Mouse (Mus musculus): Measurements from ENCODE around the gene Tmcc2.

Gene Tmcc2

DNA sequence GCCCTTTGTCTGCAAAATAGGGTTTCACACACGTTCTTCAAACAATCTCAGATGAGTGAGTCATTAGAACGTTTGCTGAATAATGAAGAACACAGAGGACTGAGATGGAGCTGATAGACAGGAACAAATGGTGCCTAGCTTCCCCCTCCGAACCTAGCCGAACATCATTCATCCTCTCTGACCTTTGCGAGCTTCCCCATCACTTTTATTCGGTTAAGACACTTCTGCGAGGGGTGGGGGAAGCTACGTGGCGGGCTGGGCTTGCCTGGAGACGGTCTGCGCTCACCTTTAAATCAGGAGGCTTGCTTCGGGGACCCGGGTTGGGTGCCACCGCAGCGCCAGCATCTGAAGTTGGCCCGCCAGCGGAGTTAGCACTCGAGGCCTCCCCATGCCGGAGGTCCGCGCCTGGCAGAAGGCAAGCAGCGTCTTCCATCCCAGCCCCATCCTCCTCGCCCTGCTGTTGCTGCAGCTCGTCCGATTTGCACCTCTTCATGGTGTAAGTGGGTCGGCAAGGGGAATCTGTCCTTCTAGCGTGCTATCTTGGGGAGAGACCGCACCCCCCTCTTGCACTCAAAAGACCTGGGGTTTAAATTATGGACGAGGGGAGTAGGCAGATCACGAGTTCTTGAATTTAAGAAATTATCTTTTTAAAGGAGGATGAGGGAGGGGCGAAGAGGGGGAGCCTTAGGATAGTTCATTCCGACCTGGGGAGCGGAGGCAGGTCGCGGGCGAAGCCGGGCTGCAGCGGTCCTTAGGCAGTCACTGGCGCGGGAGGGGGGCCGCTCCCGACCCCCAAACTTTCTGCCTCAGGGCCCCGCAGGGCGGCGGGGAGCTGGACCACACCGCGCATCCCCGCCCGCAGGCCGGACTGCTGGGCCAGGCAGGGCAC lies at the start of gene Tmcc2:
Tmcc2 (minus strand) TSS at position 591 of the 889 bp plus-strand sequence.
- DNase-seq, result no peak

DNA sequence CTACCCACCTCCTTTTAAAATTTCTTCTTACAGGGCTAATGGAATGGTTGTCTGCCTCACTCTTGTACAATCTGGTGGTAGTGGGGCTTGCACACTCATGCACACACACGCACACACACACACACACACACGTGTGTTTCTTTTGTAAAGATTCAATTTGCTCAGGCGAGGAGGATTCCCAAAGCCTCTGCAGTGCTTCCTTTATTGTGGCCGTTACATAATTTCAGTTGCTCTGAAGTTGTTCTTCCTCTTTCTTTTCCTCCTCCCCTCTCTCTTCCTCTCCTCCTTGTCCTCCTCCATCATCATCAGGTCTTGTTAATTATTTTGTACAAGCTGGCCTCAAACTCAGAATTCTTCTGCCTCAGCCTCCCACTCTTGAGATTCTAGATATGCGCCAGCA lies 46.3 kb upstream of the Tmcc2 start:
- no peak for DNase-seq

DNA sequence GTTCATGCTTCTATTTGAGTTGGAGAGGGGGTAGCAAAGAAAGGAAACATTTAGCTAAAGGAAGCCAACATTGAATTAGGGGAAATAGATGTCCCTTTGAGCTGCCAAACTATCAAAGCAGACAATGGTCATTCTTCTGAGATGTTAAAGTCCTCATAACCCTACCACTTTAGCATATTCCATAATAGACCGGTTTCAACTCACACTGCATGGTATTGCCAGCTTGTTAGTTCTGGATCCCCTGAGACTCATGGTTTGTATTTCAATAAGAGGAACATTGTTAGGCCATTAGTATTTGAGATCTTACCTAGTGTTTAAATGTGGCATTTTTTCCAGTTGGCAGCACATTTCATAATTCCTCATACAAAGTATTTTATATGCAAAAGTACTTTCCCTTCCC lies 45.9 kb upstream of the Tmcc2 start:
- DNase-seq, result no peak

DNA sequence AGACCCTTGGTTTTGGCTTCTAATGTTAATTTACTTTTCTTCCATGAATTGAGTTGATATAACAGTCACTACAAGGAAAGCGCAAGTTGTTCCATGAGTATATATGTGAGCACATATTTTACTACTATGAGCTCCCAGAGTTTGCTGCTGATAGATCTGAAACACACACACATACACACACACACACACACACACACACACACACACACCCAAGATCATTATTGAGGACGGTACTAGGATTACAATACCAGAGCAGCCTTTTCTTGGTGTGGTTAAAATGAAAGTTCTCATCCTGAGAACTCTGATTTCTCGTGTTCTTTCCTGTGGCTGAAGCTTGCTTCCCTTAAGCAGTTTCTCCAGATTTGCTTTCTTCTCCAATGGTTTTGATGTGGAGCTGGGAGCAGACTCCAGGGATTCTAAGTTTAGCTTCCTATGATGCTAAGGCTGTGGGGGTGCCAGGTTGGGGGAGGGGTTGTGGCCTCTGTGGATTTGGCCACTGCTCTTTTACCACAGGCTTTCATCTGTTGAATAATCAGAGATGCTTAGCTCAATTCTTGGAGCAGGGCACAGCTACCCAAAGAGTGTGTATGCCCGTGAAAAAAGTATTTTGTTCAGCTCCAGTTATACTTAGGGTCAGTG lies 45.4 kb upstream of the Tmcc2 start:
- no peak for DNase-seq

DNA sequence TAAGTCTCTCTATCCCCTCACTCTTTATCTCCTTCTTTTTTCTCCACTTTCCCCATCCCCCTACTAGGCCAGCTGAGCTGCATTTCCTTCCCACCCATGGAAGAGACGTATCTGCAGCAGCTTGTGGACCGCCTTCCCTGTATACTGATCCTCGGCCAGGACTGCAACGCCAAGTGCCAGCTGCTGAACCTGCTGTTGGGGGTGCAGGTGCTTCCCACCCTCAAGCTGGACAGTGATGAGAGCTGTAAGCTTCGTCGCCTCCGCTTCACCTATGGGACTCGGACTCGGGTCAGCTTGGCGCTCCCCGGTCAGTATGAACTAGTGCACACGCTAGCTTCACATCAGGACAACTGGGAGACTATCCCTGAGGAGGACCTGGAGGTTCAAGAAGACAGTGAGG lies 43.0 kb upstream of the Tmcc2 start:
- DNase-seq, result no peak

DNA sequence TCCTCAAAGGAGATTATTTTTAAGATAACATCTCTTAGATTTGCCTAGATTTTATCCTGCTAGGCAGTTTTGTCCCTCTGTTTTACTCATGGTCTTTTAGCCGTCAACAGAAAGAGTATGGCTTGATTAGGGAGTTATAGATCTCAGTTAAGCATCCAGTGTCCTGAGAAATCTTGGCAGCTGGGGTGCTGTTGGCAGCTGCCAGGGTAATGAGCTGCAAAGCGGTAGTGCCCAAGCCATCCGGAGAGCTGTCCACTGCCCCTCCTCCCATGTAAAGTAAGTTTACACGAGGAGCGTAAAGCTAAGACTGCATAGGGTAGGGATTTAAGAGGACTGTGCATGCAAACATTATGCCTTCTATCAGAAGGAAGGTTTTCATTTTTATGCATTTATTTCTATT lies 42.3 kb upstream of the Tmcc2 start:
- DNase-seq, result no peak

DNA sequence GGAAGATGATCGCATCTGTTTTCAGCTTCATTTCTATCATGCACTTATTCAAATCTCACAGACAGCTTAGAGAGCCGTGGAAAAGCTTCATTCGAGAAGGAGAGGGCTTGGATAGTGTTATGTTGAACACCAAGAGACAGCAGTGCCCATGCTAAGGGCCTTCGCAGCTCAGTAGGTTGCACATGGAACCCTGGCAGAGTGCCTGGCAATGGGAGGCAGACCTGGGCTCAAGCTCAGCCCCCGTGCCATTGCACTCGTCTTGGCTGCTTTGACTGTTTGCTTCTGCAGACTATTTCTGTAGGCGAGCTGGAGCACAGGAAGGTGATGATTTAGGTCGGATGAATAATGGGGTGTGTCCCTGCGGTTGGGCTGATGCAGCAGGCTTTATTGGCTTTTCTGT lies 40.6 kb upstream of the Tmcc2 start:
- peak; percentile 21 for DNase-seq

DNA sequence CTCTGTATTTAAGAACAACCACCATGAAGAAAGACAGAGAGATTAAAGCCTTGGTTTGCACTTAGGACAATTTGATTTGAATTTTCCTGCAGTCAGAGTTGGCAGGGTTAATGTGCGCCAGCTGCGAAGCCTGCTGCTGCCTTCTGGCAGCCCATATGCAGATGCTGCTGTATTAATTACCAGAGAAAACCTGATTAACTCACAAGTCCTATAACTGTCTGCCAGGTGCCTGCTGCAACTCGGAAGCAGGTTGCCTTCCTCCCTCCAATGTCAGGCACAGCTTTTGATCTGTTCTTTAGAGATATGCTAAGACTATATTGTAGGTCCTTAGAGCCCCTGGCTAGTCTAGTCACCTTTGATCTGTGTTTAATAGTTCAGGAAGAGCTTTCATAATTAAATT lies 39.7 kb upstream of the Tmcc2 start:
- DNase-seq, result no peak

DNA sequence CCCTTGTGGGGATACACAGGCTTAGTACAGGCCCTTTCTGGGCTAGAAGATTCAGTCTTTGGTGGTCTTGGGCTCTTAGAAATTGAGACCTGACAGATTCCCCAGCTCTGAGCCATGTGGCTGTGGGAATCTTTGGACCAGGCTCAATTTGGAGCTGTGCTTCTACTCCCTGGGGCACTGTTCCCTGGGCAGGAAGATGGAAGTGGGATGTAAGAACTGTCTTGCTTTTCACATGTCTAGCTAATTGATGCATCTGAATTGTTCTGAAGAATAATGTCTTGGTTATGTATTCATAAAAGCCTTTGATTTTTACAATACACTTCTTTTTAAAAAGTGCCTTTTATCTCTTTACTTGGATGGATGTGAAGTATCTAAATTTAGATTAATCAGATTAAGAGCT lies 34.5 kb upstream of the Tmcc2 start:
- DNase-seq, result no peak

DNA sequence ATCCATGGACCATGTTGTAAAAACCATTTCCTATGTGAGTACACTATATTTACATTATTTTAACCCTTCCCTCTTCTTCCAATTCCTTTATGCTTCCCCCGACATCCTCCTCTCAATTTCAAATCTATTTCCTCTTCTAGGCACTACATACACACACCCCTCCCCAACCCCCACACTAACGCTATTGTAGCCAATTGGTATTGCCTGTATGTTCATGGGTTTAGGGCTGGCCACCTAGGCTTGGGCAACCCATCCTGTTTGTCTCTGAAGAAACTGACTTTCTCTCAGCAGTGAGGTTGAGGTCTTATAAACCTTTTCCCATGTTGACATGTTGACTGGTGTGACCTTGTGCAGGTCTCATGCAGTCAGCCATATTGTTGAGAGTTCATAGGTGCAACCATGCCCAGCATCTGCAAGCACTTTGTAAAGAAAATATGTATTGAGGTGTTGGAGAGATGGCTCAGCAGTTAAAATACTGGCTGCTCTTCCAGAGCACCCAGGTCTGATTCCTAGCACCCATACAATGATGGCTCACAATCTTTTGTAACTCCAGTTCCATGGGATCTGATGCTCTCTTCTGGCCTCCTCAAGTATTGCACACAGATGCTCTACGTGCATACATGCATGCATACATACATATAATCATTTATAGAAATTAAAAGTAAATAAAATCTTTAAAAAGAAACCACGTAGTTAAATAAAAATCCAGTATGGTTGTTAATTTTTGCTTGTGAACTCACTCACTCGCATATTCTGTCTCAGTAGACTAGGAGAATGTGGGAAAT lies 32.0 kb upstream of the Tmcc2 start:
- DNase-seq, result no peak

DNA sequence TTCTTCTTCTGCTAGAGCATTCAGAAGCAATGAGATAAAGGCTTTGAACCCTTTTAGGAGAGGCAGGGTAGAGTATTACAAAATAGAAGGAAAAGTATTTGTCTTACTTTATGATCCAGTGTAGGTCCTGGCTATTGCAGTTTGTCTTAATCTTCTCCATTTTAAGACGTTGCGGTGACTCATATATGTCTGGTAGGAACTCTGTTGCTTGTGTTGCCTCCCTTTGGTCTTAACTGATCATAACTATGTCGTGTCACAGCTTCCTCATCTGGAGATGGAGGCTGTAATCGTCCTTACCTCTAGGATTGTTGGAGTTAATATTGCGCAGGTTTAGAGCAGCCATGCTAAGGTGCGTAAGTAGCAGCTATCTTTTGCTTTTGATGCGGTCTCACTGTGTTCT lies 29.6 kb upstream of the Tmcc2 start:
- DNase-seq, result no peak

DNA sequence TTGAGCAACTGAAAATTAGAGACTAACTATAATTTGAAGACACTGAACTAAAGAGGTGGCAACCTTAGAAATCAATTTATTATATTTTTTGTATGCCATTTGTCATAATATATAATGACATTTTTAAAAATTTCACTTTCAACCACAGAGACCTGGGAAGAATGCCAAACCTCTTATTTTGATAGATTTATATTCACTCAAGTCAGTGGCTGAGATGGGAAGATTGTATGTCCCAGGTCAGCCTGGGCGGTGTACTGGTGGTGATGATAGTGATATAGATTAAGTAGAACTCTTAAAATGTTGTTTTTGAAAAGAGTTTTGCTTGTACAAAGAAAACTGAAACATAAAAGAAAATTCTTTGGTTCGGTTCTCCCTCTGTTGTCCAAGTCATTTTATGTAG lies 29.1 kb upstream of the Tmcc2 start:
- DNase-seq, result no peak

DNA sequence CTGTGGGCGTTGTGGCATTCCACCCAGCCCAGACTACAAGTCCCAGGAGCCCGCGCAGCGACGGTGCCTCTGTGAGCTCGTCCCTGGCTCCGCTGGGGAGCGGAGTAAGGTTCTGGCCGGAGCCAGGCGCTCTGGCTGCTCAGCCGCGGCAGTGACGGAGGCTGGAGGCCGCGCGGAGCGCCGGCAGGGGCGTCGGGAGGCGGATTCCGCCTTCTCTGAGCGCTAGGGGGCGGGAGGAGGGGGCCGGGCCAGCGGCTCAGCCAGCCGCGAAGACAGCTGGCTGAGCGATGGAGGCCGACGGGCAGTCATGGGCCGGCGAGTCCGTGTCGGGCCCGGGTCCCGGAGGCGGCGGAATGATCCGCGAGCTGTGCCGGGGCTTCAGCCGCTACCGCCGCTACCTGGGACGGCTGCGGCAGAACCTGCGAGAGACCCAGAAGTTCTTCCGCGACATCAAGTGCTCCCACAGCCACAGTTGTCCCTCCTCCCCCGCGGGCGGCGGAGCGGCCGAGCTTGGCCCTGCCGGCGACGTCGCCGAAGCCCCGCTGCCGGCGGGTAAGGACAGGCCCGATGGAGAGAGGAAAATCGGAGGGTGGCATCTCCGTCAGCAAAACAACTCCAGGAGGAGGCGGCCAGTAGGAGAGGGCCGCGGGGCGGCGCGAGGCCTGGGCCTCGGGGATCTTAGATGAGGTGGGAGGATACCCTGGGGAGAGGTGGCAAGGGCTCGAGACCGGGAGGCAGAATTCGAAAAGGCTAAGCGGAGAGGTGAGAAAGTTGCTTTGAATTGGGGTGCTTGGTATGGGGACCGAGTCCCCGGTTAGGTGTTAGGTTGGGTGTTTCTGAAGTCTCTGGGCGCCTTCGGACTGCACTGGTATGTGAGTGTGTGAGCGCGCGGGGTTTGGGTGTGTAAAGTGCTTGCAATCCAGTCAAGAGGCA lies 26.5 kb upstream of the Tmcc2 start, which contains the start of gene Dstyk:
Dstyk (plus strand) TSS at position 237 of the 933 bp plus-strand sequence.
- peak; percentile 92 for DNase-seq

DNA sequence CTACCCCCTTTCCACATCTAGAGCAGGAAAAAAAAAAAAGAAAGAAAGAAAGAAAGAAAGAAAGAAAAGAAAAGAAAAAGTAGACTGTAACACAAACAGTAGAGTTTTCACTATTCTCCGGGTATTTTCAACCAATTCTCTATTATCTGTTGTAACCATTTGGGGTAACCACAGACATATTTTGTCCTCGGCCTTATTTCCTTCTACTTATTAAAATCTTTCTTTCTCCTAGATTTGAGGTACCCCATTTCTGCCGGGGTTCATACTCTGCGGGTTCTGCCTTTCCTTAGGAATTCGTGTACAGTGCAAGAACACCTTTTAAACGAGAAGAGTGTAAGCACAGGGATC lies 25.8 kb upstream of the Tmcc2 start:
- DNase-seq, result no peak

DNA sequence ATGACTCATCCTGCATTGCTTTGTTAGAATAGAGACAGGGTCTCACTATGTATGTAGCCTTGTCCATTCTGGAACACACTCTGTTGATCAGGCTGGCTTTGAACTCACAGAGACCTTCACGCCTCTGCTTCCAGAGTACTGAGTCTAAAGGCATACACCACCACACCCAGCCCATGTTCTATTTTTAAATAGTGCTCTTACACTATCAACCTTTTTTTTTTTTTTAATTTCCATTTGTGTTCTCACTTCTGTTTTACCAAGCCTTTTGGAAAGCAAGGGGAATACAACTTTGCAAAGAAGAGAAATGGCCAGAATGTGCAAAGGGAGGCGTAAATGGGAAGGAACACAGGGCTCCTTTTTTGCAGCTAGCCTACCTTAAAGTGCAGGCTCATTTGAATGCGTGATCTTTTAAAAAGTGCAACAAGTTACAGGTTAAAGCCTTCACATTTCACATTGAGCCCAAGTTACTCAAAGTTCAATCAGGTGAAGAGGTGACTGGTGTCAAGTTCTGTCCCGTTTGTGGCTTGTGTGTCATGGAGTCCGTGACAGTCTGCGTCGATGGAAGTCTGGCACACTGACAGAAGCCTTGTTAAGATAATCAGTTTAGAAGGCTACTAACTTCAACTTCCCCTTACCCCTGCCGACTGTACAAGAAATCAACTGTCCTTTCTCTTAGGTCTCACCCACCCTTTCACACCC lies 25.3 kb upstream of the Tmcc2 start:
- DNase-seq, result no peak

DNA sequence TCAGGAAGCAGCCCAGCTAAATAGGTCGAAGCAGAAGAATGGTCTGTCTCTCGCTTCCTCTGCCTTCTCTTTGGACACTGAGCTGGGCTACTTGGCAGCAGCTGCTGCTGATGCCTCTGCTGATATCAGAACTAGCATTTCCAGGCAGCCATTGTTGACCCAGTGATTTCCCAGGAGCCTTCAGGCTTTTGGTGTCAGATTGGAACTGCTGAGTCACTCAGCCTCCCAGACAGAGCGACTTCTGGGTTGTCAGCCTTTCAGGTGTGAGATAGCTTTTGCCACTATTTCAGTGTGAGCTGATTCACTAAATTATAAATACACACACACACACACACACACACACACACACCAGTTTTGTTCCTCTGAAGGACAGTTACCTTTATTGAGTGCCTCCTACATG lies 19.6 kb upstream of the Tmcc2 start:
- DNase-seq, result no peak

DNA sequence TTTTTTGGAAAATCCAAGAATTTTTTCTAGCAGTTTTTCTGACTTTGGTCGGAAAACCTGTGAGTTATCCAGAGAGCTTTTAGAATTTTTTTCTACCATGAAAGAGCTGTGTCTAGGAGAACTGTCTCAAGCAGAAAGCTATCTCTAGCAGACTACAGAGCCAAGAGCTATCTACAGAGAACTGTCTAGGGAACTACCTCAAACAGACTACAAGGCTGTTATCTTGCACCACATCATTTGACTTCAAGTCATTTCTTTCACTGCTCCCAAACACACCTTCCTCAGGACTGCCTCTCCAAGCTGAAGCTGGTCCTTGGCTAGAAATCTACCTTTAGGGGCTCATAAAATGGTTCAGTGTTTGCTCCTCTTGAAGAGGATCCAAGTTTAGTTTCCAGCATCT lies 10.8 kb upstream of the Tmcc2 start:
- no peak for DNase-seq

DNA sequence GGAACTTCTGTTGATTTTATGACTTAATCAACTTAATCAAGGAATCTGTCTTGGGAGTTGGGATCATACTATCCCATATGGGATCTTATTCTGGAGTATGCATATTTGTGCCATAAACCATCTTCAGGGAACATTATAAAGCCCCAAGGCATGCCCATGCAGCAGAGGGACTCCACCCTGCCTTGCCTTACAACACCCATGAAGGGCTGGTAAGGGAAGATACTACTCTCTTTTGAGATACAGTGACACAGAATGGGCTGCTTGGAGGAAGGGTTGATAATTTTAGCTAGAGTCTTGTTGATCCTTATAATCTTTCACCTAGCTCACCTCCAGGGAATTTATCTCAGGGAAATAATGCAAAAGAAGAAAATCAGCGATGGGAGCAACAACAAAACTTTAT lies 9.5 kb upstream of the Tmcc2 start:
- no peak for DNase-seq

DNA sequence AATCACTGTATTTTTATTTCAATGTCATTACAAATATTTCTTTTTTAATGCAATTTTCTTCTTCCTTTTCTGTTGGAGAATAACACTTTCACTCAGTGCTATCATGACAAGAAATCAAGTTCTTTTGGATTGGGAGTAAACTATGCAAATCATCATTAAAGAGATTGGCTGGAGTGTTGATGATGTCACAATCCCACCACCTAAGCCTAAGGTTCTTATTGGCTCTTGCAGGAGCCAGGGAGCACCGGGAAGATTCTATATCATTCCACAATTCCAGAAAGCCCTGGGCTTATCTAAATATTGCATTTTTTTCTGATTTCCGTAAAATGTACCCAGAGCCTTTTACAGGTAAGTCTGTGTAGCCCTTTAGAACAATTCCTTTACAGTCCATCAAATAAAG lies 5.6 kb upstream of the Tmcc2 start:
- DNase-seq, result no peak

DNA sequence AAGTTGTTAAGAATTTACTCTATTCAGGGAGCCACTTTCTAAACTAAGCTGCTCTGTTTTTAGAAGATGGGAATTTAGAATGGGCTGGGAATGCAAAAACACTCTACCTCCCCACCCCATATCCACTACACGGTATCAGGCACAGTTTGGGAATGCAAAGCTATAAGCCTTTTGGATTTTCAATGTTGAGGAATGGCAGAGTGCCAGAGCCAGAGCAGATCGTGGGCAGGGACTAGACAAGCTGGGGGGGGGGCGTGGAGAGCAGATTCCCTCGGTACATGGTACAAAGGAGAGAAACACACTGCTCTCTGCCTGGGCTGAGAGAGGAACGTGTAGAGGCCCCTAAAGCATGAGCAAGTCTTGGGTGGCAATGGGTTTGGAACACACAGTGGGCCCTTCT lies 1.8 kb upstream of the Tmcc2 start:
- DNase-seq, result no peak

DNA sequence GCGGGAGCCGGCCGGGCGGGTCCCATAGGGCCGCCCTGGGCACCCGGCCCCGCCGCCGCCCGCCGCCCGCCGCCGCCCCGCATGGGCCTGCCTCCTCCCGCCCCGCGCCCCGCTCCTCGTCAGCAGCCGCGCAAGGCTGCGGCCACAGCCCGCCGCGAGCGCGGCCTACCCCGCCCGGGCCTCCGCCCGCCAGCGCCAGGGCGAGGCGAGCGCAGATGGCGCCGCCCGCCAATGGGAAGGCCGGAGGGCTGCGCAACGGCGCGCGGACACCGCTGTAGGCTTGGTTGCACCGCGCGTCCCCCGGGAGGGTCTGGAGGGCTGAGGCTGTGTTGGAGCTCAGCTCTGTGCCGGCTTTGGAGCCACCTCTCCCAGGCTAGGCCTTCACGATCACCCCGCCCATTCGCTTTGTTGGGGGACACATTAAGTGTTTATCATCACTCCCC lies 520 bp upstream of the Tmcc2 start:
- DNase-seq, result peak; percentile 71
